Mouse (Mus musculus) liver, embryonic 14 days (tissue): ENCODE results near the gene Olfr822. TPM values are rescaled to one million over a fixed set of nuclear protein-coding genes. Genes with fewer than 3 reads are reported as not detected.

ENCODE experiments used
- polyA plus RNA-seq: library from polyadenylated mRNA; depleted of rRNA; stranded (reverse); fragments of >200 nt; gene quantifications from 2 replicates; pipeline ENCODE4 v1.2.3, GENCODE M21; 2012; rRNA removed

The Olfr822 gene
- polyA plus RNA-seq, result not detected in 2 replicates

GRCm38 (mm10) chr10:130070910-130071309, at the start of gene Olfr822:
Gene Olfr822 (plus strand): TSS chr10:130071210.

GRCm38 (mm10) chr10:130030048-130030447, 41.0 kb upstream of the Olfr822 start, which contains the start of gene Olfr821:
Gene Olfr821 (plus strand): TSS chr10:130030348.

GRCm38 (mm10) chr10:130115283-130115682, 44.3 kb downstream of the Olfr822 start, which contains the start of gene Olfr823:
Gene Olfr823 (minus strand): TSS chr10:130115383.

Other genes starting within 250 kb of the Olfr822 start
- not detected in 2 replicates for gene Olfr812, start 225.1 kb upstream of the Olfr822 start, polyA plus RNA-seq
- not detected in 2 replicates for gene Olfr813, start 215.8 kb upstream of the Olfr822 start, polyA plus RNA-seq
- gene Olfr814, start 191.4 kb upstream of the Olfr822 start, polyA plus RNA-seq, result not detected in 2 replicates
- not detected in 2 replicates for gene Olfr815, start 165.3 kb upstream of the Olfr822 start, polyA plus RNA-seq
- gene Olfr816, start 155.6 kb upstream of the Olfr822 start, polyA plus RNA-seq, result not detected in 2 replicates
- gene Olfr818, start 122.1 kb upstream of the Olfr822 start, polyA plus RNA-seq, result not detected in 2 replicates
- gene Olfr819, start 103.9 kb upstream of the Olfr822 start, polyA plus RNA-seq, result not detected in 2 replicates
- gene Olfr247, start 95.1 kb upstream of the Olfr822 start, polyA plus RNA-seq, result not detected in 2 replicates
- not detected in 2 replicates for gene Gm10310, start 86.1 kb upstream of the Olfr822 start, polyA plus RNA-seq
- not detected in 2 replicates for gene Olfr820, start 58.6 kb upstream of the Olfr822 start, polyA plus RNA-seq
- not detected in 2 replicates for gene Olfr821, start 40.9 kb upstream of the Olfr822 start, polyA plus RNA-seq
- gene Olfr823, start 44.2 kb downstream of the Olfr822 start, polyA plus RNA-seq, result not detected in 2 replicates
- gene Olfr824, start 58.8 kb downstream of the Olfr822 start, polyA plus RNA-seq, result not detected in 2 replicates
- gene Olfr825, start 95.6 kb downstream of the Olfr822 start, polyA plus RNA-seq, result not detected in 2 replicates
- gene Olfr826, start 113.0 kb downstream of the Olfr822 start, polyA plus RNA-seq, result not detected in 2 replicates
- gene Olfr827, start 143.2 kb downstream of the Olfr822 start, polyA plus RNA-seq, result not detected in 2 replicates
- not detected in 2 replicates for gene Neurod4, start 209.0 kb downstream of the Olfr822 start, polyA plus RNA-seq